Mouse (Mus musculus) adipose tissue, adult 10 weeks (tissue): ENCODE measurements around the gene Adamtsl1. TPM values are rescaled to one million over a fixed set of nuclear protein-coding genes. Genes with fewer than 3 reads are reported as not detected.

Experiments
- polyA plus RNA-seq: library from polyadenylated mRNA; stranded (reverse); fragments of 350-450 nt; fragmentation: Illumina TruSeq; extraction: RNeasy Lipid Tissue Mini Kit (QIAGEN cat#74804); gene quantifications from one replicate; pipeline ENCODE4 v1.2.3, GENCODE M21; 2014; ENCODE audit warnings: low read depth, low replicate concordance

The Adamtsl1 gene
- polyA plus RNA-seq, result 11.5 TPM

GRCm38 (mm10) chr4:85513792-85514191, at the start of gene Adamtsl1:
Gene Adamtsl1 (plus strand): TSS chr4:85514172.

